Mouse (Mus musculus) embryonic facial prominence, embryonic 11.5 days (tissue): Measurements from ENCODE around the gene Hadha. TPM values are rescaled to one million over a fixed set of nuclear protein-coding genes. Genes with fewer than 3 reads are reported as not detected.

Experiments
- ATAC-seq: fragments of 200-750 bp; cut with Nextera tagmentation; replicated peaks from 2 replicates; pipeline ENCODE4 v1.8.0; 2017; ENCODE audit warnings: low read depth; ENCODE audit not compliant: insufficient number of reproducible peaks, low FRiP score, low TSS enrichment
- DNase-seq: peaks from one replicate; pipeline ENCODE4 v3.0.0-alpha.2; 2015; ENCODE audit warnings: low spot score
- H3K27ac ChIP-seq: fragments of 300-500 bp; sonication (generic); replicated peaks from 2 replicates; pipeline ENCODE4 v1.5.1; 2014; ENCODE audit warnings: mild to moderate bottlenecking, low read depth, low read length, control low read depth
- H3K27me3 ChIP-seq: fragments of 300-500 bp; sonication (generic); 2 replicates; pipeline ENCODE4 v1.6.1; 2014; ENCODE audit warnings: mild to moderate bottlenecking, low read length, moderate library complexity, mixed read lengths; ENCODE audit not compliant: control insufficient read depth, insufficient read depth
- H3K36me3 ChIP-seq: fragments of 300-500 bp; sonication (generic); replicated peaks from 2 replicates; pipeline ENCODE4 v1.6.1; 2014; ENCODE audit warnings: low read depth, mild to moderate bottlenecking, low read length, moderate library complexity, mixed read lengths; ENCODE audit not compliant: control insufficient read depth, insufficient read depth
- H3K4me1 ChIP-seq: fragments of 300-500 bp; sonication (generic); 2 replicates; pipeline ENCODE4 v1.6.1; 2014; ENCODE audit warnings: low read length, mixed read lengths; ENCODE audit not compliant: control insufficient read depth, insufficient read depth
- H3K4me2 ChIP-seq: fragments of 300-500 bp; sonication (generic); 2 replicates; pipeline ENCODE4 v1.6.1; 2014; ENCODE audit warnings: low read depth, mild to moderate bottlenecking, control low read depth, low read length, moderate library complexity
- H3K4me3 ChIP-seq: fragments of 300-500 bp; sonication (generic); 2 replicates; pipeline ENCODE4 v1.5.1; 2014; ENCODE audit warnings: low read depth, low read length, control low read depth
- H3K9ac ChIP-seq: fragments of 300-500 bp; sonication (generic); replicated peaks from 2 replicates; pipeline ENCODE4 v1.6.1; 2014; ENCODE audit warnings: mild to moderate bottlenecking, control low read depth, low read length
- H3K9me3 ChIP-seq: fragments of 300-500 bp; sonication (generic); replicated peaks from 2 replicates; pipeline ENCODE4 v1.6.1; 2016; ENCODE audit warnings: mild to moderate bottlenecking, low read length, inconsistent platforms, mixed read lengths; ENCODE audit not compliant: control insufficient read depth
- whole genome bisulfite sequencing: fragments of 180-500 bp; shearing (Covaris S2); extraction: QIAGEN DNeasy Blood & Tissue Kit; methylation state at CpG from one replicate; pipeline ENCODE4 v1.1.7; 2014; 5-methylcytosine and 5-hydroxymethylcytosine counted together
- polyA plus RNA-seq: library from polyadenylated mRNA; unstranded; fragments of >200 nt; fragmentation: Nextera tagmentation; extraction: Ambion mirVana; gene quantifications from 2 replicates; pipeline ENCODE4 v1.2.1, GENCODE M21; 2014

Hadha gene
- polyA plus RNA-seq, 1 experiment from 2014 or later, result 101 TPM

- H3K4me1 ChIP-seq, result peaks cover 30% of the 10 kb centered on the region
- no peak overlapping the region for H3K9ac ChIP-seq
- DNase-seq, result no peak
- peaks cover 40% of the 10 kb centered on the region for H3K27me3 ChIP-seq
- H3K27ac ChIP-seq, result no peak overlapping the region
- no peak for ATAC-seq
- no peak overlapping the region for H3K4me3 ChIP-seq
- WGBS, result 63% methylated on average over 6 of the region's 6 CpGs
- H3K4me2 ChIP-seq, result no peak overlapping the region
- H3K9me3 ChIP-seq, result no peaks in the 10 kb centered on the region
- H3K36me3 ChIP-seq, result no peaks in the 10 kb centered on the region
Observed at GRCm38 (mm10) chr5:30108233-30108632, 46.7 kb downstream of the Hadha start.

DNA sequence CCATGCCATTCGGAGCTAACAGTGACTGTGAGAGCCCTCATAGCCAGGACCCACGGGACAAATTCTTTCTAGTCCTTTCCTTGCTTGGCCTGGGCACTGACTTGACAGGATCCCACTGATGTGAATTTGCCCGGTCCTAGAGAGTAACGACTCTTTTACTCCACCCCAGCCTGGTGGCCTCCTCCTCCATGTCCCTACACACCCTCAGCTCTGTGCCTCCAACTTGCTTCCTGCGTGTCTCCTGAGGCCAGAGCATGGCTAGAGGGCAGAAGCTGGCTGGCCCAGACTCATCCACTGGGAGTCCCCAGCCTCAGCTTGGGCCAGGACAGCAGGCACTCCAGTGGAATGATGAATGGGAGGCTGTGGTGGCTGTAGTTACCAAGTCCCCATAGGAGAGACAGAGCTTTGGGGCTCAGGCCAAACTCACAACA is 47.3 kb downstream of the Hadha start:
- Histone ChIP-seq H3K27me3 (peaks cover 39% of the 10 kb centered on the region), H3K27ac (no peak overlapping the region), H3K36me3 (no peaks in the 10 kb centered on the region), H3K4me3 (no peak overlapping the region), H3K9me3 (no peaks in the 10 kb centered on the region), H3K9ac (peak overlapping the region; percentile 6; the same call in 1 of the 2 replicates), H3K4me1 (peaks cover 30% of the 10 kb centered on the region), H3K4me2 (no peak overlapping the region)
- ATAC-seq (no peak), DNase-seq (no peak)
- 6% methylated on average over 5 of the region's 5 CpGs for WGBS

DNA sequence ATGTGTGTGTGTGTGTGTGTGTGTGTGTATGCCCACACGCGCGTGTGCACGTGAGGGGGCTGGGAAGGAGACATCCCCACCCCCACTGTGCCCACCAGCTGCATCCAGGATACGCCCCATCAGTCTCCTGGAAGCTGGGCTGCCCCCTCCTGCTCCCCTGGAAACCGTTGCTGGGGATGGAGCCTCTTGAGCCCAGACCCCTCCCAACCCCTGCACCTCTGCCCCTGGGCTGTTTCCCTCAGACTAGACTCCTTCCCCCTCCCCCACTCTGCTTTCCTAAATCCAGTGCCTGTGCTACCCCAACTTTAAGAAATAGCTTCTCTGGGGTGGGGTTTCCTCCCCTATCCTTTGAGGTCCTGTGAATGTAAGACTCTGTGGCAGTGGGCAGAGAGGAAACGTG is 47.8 kb downstream of the Hadha start:
- no peaks in the 10 kb centered on the region for H3K9me3 ChIP-seq
- H3K9ac ChIP-seq, result peak overlapping the region; percentile 6; the same call in 1 of the 2 replicates
- no peak overlapping the region for H3K4me3 ChIP-seq
- H3K27ac ChIP-seq, result no peak overlapping the region
- peaks cover 30% of the 10 kb centered on the region for H3K4me1 ChIP-seq
- peak; percentile 54 for DNase-seq
- H3K4me2 ChIP-seq, result no peak overlapping the region
- peaks cover 35% of the 10 kb centered on the region for H3K27me3 ChIP-seq
- 0 out of 2 replicates have a peak, but pooled peaks have one; percentile 26 for ATAC-seq
- WGBS, result 4% methylated on average over 7 of the region's 7 CpGs
- no peaks in the 10 kb centered on the region for H3K36me3 ChIP-seq

DNA sequence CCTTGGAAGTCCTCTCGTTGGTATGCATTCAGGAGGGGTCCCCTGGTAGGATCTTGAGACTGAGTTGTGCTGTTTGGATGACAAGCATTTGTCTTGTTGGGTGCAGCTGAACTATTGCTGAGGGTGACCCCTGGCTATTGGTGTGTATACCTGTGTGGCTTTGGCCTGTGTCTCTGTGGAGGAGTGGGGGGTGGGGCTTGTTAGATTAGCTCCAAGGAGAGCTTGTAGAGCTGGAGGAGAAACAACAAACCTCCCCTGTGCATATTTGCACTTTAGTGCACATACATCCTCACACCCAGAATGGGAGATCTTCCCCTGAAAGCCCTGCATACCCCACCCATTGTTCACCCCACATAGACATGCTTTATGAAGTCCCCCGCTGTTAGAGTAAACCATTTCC is 48.2 kb downstream of the Hadha start:
- H3K27me3 ChIP-seq, result peaks cover 34% of the 10 kb centered on the region
- H3K4me3 ChIP-seq, result no peak overlapping the region
- no peaks in the 10 kb centered on the region for H3K36me3 ChIP-seq
- no peak for ATAC-seq
- H3K27ac ChIP-seq, result no peak overlapping the region
- no peaks in the 10 kb centered on the region for H3K9me3 ChIP-seq
- no peak overlapping the region for H3K9ac ChIP-seq
- H3K4me1 ChIP-seq, result peaks cover 30% of the 10 kb centered on the region
- H3K4me2 ChIP-seq, result no peak overlapping the region
- WGBS, result 14% methylated on average over 2 of the region's 2 CpGs
- no peak for DNase-seq

GRCm38 (mm10) chr5:30105668-30106300 is 49.2 kb downstream of the Hadha start, which contains the start of gene 3110082J24Rik:
3110082J24Rik (minus strand) TSS chr5:30106086.
- Histone ChIP-seq H3K9me3 (no peaks in the 10 kb centered on the region), H3K27me3 (peaks cover 34% of the 10 kb centered on the region), H3K36me3 (no peaks in the 10 kb centered on the region), H3K4me1 (peaks cover 25% of the 10 kb centered on the region), H3K27ac (no peak within 1 kb of the TSS), H3K4me2 (peak within 1 kb of the TSS; percentile 98), H3K9ac (peak within 1 kb of the TSS; percentile 48), H3K4me3 (peak within 1 kb of the TSS; percentile 50)
- DNase-seq (no peak), ATAC-seq (no peak)
- WGBS, result under 1% methylated on average over 29 of the region's 29 CpGs

DNA sequence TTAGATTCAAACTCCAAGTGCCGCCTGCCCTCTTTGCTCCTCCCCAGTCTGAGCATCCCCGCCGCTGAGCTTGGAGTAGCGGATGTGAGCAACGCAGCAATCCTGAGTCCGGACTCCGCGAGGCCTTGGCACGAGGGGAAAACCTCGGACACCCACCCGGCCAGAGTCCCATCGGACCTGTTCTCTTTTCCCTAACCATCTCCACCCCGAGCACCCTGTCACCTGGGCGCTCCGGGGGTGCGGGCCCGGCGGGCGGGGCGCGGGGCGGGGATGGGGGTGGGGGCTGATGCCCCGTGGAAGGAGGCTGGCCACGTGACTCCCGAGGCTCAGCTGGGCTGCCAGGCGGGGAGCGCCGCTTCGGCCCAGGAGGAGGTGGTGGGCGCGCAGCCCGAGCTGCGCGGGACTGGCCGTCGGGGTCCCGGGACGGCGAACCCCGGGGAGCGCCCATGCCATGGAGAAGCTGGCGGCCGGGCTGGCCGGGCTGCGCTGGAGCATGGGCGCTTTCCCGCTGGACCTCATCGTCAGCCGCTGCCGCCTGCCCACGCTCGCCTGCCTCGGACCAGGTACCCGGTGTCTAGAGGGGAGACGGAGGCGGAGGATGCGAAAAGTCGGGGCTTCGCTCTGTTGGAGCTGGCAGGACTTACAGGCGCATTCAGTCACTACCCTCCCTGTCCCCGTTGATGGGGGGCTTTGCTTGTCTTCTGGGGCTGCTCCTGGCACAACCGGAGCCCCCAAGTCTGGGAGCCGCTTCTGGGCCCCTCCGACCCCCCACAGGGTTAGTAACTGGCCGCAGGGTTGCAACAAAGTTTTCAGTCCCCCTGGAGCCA is 49.9 kb downstream of the Hadha start, which contains the start of gene Garem2:
Gene Garem2, plus strand, starts transcription at position 321 of the 827 bp plus-strand sequence.
- Histone ChIP-seq H3K4me2 (peak within 1 kb of the TSS; percentile 98), H3K4me1 (peaks cover 18% of the 10 kb centered on the region), H3K27ac (no peak within 1 kb of the TSS), H3K9me3 (no peaks in the 10 kb centered on the region), H3K36me3 (no peaks in the 10 kb centered on the region), H3K27me3 (peaks cover 34% of the 10 kb centered on the region), H3K4me3 (peak within 1 kb of the TSS; percentile 50), H3K9ac (peak within 1 kb of the TSS; percentile 48)
- DNase-seq (peak; percentile 63), ATAC-seq (peak; percentile 35)
- under 1% methylated on average over 54 of the region's 65 CpGs for WGBS

DNA sequence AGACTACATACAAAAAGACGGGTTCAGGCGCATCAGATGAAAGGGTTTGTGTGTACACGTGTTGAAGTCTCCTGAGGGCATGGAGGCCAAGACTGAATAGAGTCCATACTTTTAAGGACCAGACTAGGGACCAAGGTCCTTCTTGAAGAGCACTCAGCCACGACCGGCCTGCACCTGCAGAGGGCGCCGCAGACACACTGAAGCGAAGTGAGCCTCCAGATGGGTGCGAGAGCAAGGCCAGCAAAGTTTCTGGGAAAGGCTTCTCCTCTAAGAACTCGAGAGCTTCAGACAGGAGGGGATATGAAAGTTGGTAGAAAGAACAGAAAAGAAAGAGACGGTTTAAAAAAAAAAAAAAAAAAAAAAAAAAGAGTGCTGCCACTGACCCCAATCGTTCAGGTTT is 50.6 kb downstream of the Hadha start:
- no peaks in the 10 kb centered on the region for H3K36me3 ChIP-seq
- DNase-seq, result peak; percentile 77
- H3K4me1 ChIP-seq, result peaks cover 16% of the 10 kb centered on the region
- no peak for ATAC-seq
- peak overlapping the region; percentile 50; the same call in 1 of the 2 replicates for H3K4me3 ChIP-seq
- H3K9me3 ChIP-seq, result no peaks in the 10 kb centered on the region
- 2% methylated on average over 12 of the region's 12 CpGs for WGBS
- H3K27ac ChIP-seq, result no peak overlapping the region
- no peak overlapping the region for H3K9ac ChIP-seq
- peak overlapping the region; percentile 98 for H3K4me2 ChIP-seq
- peaks cover 34% of the 10 kb centered on the region for H3K27me3 ChIP-seq

GRCm38 (mm10) chr5:30103340-30103739 is 51.6 kb downstream of the Hadha start:
- no peak for DNase-seq
- no peak for ATAC-seq
- no peaks in the 10 kb centered on the region for H3K9me3 ChIP-seq
- 89% methylated on average over 3 of the region's 3 CpGs for WGBS
- no peaks in the 10 kb centered on the region for H3K36me3 ChIP-seq
- no peak overlapping the region for H3K4me3 ChIP-seq
- H3K9ac ChIP-seq, result no peak overlapping the region
- no peak overlapping the region for H3K4me2 ChIP-seq
- peaks cover 16% of the 10 kb centered on the region for H3K4me1 ChIP-seq
- H3K27me3 ChIP-seq, result peaks cover 34% of the 10 kb centered on the region
- H3K27ac ChIP-seq, result no peak overlapping the region
